Mouse (Mus musculus): ENCODE measurements around the gene Gde1. TPM values are rescaled to one million over a fixed set of nuclear protein-coding genes. Genes with fewer than 3 reads are reported as not detected.

Gene Gde1
- total and polyA plus RNA-seq, 2 experiments from 2014 or later, result 263 to 271 TPM

- Histone ChIP-seq H3K27ac (ENCODE audit: low read depth, low read length) (no peak overlapping the region), H3K9ac (no peak overlapping the region), H3K4me1 (ENCODE audit: insufficient read depth) (no peaks in the 10 kb centered on the region), H3K4me3 (ENCODE audit: low read depth, low read length) (no peak overlapping the region), H3K9me3 (ENCODE audit: low read length) (no peaks in the 10 kb centered on the region), H3K27me3 (ENCODE audit: insufficient read depth, low read length) (no peaks in the 10 kb centered on the region), H3K36me3 (ENCODE audit: insufficient read depth) (peaks cover 70% of the 10 kb centered on the region), H3K4me2 (ENCODE audit: low read depth) (no peak overlapping the region)
- TF ChIP-seq CTCF (IDR thresholded peaks at IDR 0.05; ENCODE audit: low read depth), result no peak
- ATAC-seq (no peak), DNase-seq (no peak)
- 94% methylated on average over 6 of the region's 6 CpGs for WGBS
Observed at GRCm38 (mm10) chr7:118696146-118696545, 9.4 kb downstream of the Gde1 start.

DNA sequence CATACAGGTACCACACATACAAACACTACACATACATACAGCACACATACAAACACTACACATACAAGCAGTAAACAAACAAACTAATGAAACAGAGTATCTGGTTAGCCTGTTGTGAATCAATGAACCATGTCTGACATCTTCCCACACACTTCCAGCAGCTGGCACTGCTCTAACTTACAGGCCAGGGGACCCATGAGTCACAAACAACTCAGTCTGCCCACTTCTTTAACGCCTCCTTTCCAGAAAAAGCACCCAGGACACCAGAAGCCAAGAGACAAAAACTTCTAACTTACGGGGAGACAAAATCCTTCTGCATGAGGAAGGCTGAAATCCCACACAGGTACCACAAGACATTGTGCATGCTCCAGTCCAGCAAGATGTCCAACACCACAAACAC, 14.3 kb downstream of the Gde1 start:
- Histone ChIP-seq H3K27me3 (ENCODE audit: insufficient read depth, low read length) (no peaks in the 10 kb centered on the region), H3K36me3 (ENCODE audit: insufficient read depth) (peaks cover 81% of the 10 kb centered on the region), H3K9me3 (ENCODE audit: low read length) (no peaks in the 10 kb centered on the region), H3K4me3 (ENCODE audit: low read depth, low read length) (no peak overlapping the region), H3K9ac (no peak overlapping the region), H3K4me2 (ENCODE audit: low read depth) (no peak overlapping the region), H3K4me1 (ENCODE audit: insufficient read depth) (no peaks in the 10 kb centered on the region), H3K27ac (ENCODE audit: low read depth, low read length) (no peak overlapping the region)
- ATAC-seq, result no peak
- no peak for DNase-seq
- WGBS, result 96% methylated on average over 2 of the region's 2 CpGs
- TF ChIP-seq CTCF (IDR thresholded peaks at IDR 0.05; ENCODE audit: low read depth), result no peak

GRCm38 (mm10) chr7:118689088-118689487, 16.5 kb downstream of the Gde1 start:
- WGBS, result 71% methylated on average over 7 of the region's 7 CpGs
- DNase-seq, result no peak

DNA sequence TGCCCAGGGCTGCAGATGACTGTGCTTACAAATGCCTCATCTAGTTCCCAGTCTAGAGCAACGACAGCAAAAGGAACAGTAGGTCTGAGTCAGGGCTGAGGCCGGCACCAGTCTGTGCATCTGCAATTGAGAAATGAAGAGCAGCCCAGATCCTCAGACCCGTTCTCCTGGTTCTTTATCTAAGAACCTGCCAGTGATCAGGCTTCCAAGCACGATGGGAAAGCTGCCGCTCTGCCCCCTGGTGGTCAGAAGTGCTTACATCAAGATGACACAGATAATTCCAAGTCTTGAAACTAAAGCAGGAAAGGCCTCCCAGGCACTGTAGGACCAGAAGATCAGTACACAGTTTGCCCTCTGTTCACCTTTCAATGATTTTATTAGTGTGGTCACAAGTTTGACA, 17.4 kb downstream of the Gde1 start:
- DNase-seq (peak; percentile 93), ATAC-seq (peak; percentile 77)
- Histone ChIP-seq H3K4me2 (ENCODE audit: low read depth) (no peak overlapping the region), H3K36me3 (ENCODE audit: insufficient read depth) (peaks cover 57% of the 10 kb centered on the region), H3K9me3 (ENCODE audit: low read length) (no peaks in the 10 kb centered on the region), H3K4me3 (ENCODE audit: low read depth, low read length) (no peak overlapping the region), H3K27me3 (ENCODE audit: insufficient read depth, low read length) (no peaks in the 10 kb centered on the region), H3K9ac (no peak overlapping the region), H3K27ac (ENCODE audit: low read depth, low read length) (no peak overlapping the region), H3K4me1 (ENCODE audit: insufficient read depth) (no peaks in the 10 kb centered on the region)
- TF ChIP-seq CTCF (IDR thresholded peaks at IDR 0.05; ENCODE audit: low read depth), result peak; percentile 93
- WGBS, result 20% methylated on average over 5 of the region's 5 CpGs

More at GRCm38 (mm10) chr7:118689088-118689487, 16.5 kb downstream of the Gde1 start:
- Histone ChIP-seq H3K27ac (ENCODE audit: low read depth, low read length) (no peak overlapping the region), H3K4me2 (ENCODE audit: low read depth) (no peak overlapping the region), H3K36me3 (ENCODE audit: insufficient read depth) (peaks cover 62% of the 10 kb centered on the region), H3K4me1 (ENCODE audit: insufficient read depth) (no peaks in the 10 kb centered on the region), H3K9ac (no peak overlapping the region), H3K27me3 (ENCODE audit: insufficient read depth, low read length) (no peaks in the 10 kb centered on the region), H3K9me3 (ENCODE audit: low read length) (no peaks in the 10 kb centered on the region), H3K4me3 (ENCODE audit: low read depth, low read length) (no peak overlapping the region)
- no peak for TF ChIP-seq CTCF (IDR thresholded peaks at IDR 0.05; ENCODE audit: low read depth)
- peak; percentile 25; the same call in 1 of the 2 replicates for ATAC-seq

- Histone ChIP-seq H3K9me3 (ENCODE audit: low read length) (no peaks in the 10 kb centered on the region), H3K36me3 (ENCODE audit: insufficient read depth) (no peaks in the 10 kb centered on the region), H3K27me3 (ENCODE audit: insufficient read depth, low read length) (no peaks in the 10 kb centered on the region), H3K4me3 (ENCODE audit: low read depth, low read length) (no peak overlapping the region), H3K4me1 (ENCODE audit: insufficient read depth) (no peaks in the 10 kb centered on the region), H3K9ac (no peak overlapping the region), H3K27ac (ENCODE audit: low read depth, low read length) (no peak overlapping the region), H3K4me2 (ENCODE audit: low read depth) (no peak overlapping the region)
- no peak for DNase-seq
- TF ChIP-seq CTCF (IDR thresholded peaks at IDR 0.05; ENCODE audit: low read depth), result no peak
- no peak for ATAC-seq
- 86% methylated on average over 4 of the region's 4 CpGs for WGBS
Observed at GRCm38 (mm10) chr7:118676826-118677225, 28.8 kb downstream of the Gde1 start.

DNA sequence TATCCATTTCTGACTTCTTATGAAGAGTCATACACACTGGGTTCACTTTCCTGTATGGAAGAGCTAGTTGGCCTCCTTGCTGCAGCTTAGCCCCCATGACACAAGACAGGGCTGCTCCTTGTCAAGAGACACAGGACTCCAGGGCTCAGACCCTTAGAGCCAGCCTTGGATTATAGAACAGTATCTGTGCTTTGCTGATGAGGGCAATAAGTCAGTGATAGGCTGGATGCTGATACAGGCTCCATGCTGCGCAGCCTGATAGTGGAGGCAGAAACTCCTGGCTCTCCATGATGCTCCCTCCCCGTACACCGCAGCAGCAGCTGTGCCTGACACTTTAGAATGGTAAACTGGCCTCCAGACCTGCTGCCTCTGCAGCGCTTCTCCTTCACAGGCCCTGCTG, 35.4 kb downstream of the Gde1 start:
- H3K27ac ChIP-seq (ENCODE audit: low read depth, low read length), result no peak overlapping the region
- no peak for ATAC-seq

GRCm38 (mm10) chr7:118667773-118668172, 37.8 kb downstream of the Gde1 start:
- Histone ChIP-seq H3K27ac (ENCODE audit: low read depth, low read length) (no peak overlapping the region), H3K4me2 (ENCODE audit: low read depth) (no peak overlapping the region), H3K4me3 (ENCODE audit: low read depth, low read length) (no peak overlapping the region), H3K27me3 (ENCODE audit: insufficient read depth, low read length) (no peaks in the 10 kb centered on the region), H3K9ac (no peak overlapping the region), H3K36me3 (ENCODE audit: insufficient read depth) (no peaks in the 10 kb centered on the region), H3K9me3 (ENCODE audit: low read length) (no peaks in the 10 kb centered on the region), H3K4me1 (ENCODE audit: insufficient read depth) (no peaks in the 10 kb centered on the region)
- TF ChIP-seq CTCF (IDR thresholded peaks at IDR 0.05; ENCODE audit: low read depth), result no peak
- DNase-seq, result no peak
- 98% methylated on average over 2 of the region's 2 CpGs for whole genome bisulfite sequencing
- ATAC-seq, result no peak

More for the DNA sequence above, 35.4 kb downstream of the Gde1 start:
- 76% methylated on average over 4 of the region's 4 CpGs for WGBS
- H3K36me3 ChIP-seq (ENCODE audit: insufficient read depth), result no peaks in the 10 kb centered on the region
- H3K9ac ChIP-seq, result no peak overlapping the region
- H3K4me1 ChIP-seq (ENCODE audit: insufficient read depth), result no peaks in the 10 kb centered on the region
- no peaks in the 10 kb centered on the region for H3K9me3 ChIP-seq (ENCODE audit: low read length)
- no peak for TF ChIP-seq CTCF (IDR thresholded peaks at IDR 0.05; ENCODE audit: low read depth)
- no peaks in the 10 kb centered on the region for H3K27me3 ChIP-seq (ENCODE audit: insufficient read depth, low read length)
- H3K4me3 ChIP-seq (ENCODE audit: low read depth, low read length), result no peak overlapping the region
- DNase-seq, result no peak
- H3K4me2 ChIP-seq (ENCODE audit: low read depth), result no peak overlapping the region

DNA sequence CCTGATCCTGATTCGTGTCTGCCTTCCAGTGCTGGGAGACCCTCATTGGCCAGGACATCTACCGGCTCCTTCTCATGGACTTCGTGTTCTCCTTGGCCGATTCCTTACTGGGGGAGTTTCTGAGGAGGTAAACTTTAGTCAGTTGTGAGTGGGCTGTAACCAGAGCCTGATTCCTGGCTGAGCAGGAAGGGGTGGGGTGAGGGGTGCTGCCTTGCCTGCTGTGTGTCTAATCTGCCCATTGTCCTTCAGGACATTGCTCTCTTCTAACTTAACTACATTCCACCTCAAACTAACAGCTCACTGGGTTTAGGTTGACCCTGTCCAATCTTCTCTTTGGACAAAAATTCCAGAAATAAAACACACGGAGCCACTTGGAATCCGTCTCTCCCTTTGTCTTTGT, 48.8 kb downstream of the Gde1 start:
- Histone ChIP-seq H3K36me3 (ENCODE audit: insufficient read depth) (no peaks in the 10 kb centered on the region), H3K27me3 (ENCODE audit: insufficient read depth, low read length) (no peaks in the 10 kb centered on the region), H3K27ac (ENCODE audit: low read depth, low read length) (no peak overlapping the region), H3K4me3 (ENCODE audit: low read depth, low read length) (no peak overlapping the region), H3K9ac (no peak overlapping the region), H3K9me3 (ENCODE audit: low read length) (no peaks in the 10 kb centered on the region), H3K4me1 (ENCODE audit: insufficient read depth) (no peaks in the 10 kb centered on the region), H3K4me2 (ENCODE audit: low read depth) (no peak overlapping the region)
- 26% methylated on average over 6 of the region's 6 CpGs for WGBS
- ATAC-seq (no peak), DNase-seq (no peak)
- no peak for TF ChIP-seq CTCF (IDR thresholded peaks at IDR 0.05; ENCODE audit: low read depth)
